Mouse (Mus musculus): ENCODE results near the gene Mrpl55.

DNA sequence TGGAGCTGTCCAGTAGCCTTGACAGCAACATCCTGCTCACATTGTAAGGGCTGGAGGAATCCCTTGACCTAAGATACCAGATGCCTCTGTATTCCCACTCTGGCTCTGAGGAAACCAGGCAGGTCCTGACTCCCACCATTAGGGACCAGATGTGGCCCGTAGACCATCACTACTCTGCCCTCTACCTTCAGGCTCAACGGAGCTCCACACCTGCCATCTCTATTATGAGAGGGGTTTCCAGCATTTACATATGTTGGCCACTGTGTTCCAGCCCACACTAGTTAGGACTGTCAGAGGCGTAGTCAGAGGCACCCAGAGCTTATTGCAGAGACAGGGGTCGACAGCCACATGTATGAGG, 37.1 kb downstream of the Mrpl55 start:
- TF ChIP-seq CTCF (IDR thresholded peaks at IDR 0.05; ENCODE audit: extremely low read depth, insufficient read length, insufficient replicate concordance, low read depth, low read length) (no peak), POLR2A (IDR thresholded peaks at IDR 0.05; ENCODE audit: low read depth, low read length) (no peak)

All from small intestine, adult 2 months (tissue).